Mouse (Mus musculus): ENCODE data around the gene Prr30. TPM values are rescaled to one million over a fixed set of nuclear protein-coding genes. Genes with fewer than 3 reads are reported as not detected.

Prr30 gene
- polyA plus RNA-seq (2015; fragmentation: Nextera tagmentation; extraction: Ambion mirVana): not detected in 2 replicates

DNA sequence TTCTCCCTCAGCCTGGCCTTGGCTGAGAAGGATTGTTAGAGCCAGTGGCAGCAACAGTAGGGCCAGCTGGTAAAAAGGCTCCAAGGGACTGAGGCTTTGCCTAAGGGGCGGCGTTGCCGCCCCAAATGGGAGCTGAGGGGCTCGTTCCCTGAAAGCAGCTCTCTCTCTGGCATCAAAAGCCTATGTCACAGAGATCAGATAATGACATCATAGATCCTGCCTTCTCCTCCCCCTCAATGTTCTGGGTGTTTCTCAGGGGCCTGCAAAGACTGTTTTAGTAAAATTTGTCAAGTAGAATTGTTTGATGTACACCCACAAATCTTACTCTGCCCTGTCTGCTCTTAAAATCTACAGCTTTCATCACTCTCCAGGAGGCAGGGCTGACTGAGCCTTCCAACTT, at the start of gene Prr30:
TSS of gene Prr30 (minus strand) at position 101 of the 400 bp plus-strand sequence.

